Mouse (Mus musculus) T-helper 17 cell (primary cell): ENCODE data around the gene Incenp.
"Not testable (repeated sequence)": the region's sequence is repeated elsewhere in the genome, so short reads cannot be mapped to it uniquely, and the experiment has no call there.

Experiments used
- in situ Hi-C, 2 experiments: fragments of 300-600 bp; cut with MboI, MseI; formaldehyde crosslinking; loops; 1 replicate in 1 of 2; 2 replicates in 1 of 2; pipeline ENCODE4 v1.15.1; 2025; ENCODE audit warnings: high pct_unique_total_duplicates in 2 of 2

Gene Incenp

DNA sequence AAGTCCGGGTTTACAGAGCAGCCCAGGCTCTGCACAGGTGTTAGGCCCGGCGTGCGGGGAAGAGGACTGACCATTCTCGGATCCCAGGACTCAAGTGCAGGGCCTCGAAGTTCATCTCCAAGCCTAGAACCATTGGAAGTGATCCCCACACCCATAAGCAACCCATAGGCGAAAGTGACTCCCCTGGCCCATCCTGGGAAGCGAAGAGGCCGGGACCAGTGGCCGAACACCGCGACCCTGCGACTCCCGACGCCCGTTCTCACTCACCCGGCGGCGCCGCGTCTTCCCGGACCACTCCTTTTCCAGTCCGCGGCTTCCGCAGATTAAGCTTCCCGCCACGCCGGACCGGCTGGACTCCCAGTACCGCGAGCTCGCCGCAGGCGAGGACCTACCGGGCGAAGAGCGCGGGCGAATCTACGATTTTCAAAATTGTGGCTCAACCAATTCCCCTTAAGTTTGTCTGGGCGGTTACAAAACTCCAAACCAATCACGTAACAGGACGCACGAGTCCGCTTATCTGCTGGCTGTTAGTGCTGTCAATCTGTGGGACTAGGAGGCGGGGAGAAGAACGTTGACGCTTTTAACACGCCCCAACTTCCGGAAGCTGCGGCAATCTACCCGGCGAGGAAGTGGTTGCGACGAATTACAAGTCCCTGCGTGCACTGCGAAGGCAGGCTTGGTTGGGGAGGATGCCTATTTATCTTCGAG, at the start of gene Incenp:
Gene Incenp (minus strand): TSS at position 480 of the 708 bp plus-strand sequence.
- in situ Hi-C loops: loop anchor here in 1 of 2 experiments (5.0 kb wide), 1 partner anchor 308 kb away; no protein-coding TSS in a partner anchor

DNA sequence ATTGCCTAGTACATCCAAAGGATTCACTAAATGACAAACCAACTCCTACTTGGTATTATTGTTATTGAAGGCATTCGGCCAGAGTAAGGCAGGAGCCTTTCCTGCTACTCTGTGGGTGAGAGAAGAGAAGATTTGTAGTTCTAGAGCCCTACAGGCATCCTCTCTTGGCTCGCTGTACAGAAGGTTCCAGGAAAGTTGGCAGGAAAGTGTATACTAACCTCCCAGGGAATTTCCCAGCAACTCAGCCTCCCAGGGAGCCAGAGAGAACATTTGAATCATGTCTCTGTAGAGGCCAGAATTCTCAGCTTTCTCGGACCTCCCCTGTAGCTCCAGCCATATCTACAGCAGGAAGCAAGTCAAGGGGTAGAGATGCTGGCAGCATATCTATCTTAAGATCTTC, 47.6 kb upstream of the Incenp start:
- in situ Hi-C loops: no loop called here

DNA sequence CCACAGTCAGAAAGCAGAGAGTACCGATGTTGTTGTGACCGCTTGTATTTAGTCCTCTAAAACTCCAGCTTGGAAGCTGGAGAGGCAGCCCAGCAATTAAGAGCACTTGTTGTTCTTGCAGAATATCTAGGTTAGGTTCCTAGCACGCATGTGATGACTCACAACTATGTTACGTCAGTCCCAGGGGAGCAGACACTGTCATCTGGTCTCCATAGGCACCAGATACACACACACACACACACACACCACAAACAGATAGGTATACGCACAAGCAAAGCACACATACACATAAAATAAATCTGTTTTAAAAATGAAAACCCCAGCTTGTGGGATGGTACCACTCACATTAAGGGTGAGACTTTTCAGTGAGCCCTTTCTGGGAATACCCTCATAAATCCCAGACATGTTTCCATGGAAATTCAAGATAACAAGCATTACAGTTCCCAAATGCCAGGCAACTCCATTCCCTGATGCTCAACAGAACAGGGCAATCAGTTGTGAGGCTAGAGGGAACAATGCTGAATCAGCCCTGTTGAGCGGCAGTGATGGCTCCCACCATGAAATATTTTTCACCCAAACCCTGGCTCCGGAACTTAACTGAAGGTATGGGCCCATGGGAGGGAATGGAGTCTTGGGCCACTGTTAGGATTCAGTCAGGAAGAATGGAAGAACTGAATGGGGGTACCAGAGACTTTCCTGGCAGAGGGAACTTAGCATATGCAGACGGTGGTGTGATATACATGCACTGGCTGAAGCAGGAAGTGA, 46.6 kb upstream of the Incenp start:
- in situ Hi-C loops: no loop called here

DNA sequence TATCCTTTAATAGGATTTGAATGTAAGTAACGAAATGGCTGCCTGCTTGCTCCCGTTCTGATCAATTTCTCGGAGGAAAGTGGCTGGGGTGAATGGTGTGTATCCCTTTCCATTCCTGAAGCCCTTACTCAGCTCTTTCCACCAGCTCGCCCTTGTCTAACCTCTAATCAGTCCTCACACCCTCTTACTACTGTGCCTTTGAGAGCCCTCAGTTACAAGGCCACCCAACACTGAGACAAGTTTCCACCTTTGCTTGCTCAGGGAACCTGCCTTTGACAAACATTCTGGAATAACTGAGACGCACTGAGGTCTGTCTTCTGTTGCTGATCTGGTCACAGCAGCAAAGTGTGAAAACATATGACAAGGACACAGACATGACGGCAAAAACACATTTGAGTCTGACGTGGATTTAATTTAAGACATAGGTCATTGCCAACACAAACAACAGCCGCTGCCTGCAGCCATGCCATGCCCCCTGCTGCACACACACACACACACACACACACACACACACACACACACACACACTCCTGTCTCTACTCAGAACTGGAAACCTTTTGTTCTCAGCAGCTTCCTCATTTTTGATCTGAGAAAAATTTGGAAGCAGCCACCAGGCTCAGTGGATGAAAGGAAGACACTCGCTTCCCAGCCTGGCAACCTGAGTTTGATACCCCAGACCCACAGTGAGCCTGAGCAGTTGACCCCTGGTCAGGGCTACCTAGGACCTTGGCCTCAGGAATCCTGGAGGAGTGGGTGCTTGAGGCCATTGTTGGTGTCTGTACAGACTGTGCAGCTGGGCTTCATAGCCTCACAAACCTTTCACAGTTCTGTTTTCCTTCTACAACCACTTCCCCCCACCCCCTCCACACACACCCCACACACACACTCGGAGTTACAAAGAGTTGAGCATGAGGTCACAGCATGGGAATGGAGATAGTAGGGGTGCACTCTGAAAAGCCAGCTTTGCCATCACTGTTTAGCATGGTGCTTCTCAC, 43.5 kb upstream of the Incenp start:
- in situ Hi-C loops: no loop called here

DNA sequence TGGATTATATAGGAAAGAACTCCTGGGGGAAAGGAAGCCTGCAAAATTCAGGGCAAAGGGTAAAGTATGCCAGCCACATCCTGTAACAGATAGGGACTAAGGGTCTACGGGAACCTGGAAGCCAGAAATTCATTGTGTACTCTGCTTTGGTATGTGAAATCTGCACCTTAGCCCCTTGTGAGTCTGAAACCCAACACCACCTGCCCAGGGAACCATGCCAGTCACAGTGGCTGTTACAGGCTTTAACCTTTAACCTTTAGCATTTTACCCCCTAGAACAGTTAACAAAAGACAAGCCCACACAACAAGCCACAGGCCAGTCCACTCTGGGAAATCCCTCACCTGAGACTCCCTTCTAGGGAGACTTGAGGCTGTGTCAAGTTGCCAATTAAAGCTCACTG, 42.5 kb upstream of the Incenp start:
- in situ Hi-C loops: no loop called here

DNA sequence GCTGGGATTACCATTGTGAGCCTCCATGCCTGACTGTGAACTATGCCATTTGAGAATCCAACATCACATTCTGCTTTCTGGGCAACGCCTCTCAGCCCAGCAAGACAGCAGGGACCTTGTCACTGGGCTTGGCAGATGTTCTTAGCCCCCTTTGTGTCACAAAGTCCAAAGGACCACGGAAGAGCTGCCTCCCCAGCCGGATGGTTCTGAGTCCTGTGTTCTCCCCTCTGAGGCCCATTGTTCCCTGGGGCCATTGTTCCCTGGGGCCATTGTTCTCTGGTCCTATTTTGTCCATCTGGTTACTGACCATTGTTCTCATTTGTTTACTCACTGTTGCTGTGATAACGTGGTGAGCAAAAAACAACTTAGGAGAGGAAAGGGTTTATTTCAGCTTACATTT, 41.6 kb upstream of the Incenp start:
- in situ Hi-C loops: no loop called here

DNA sequence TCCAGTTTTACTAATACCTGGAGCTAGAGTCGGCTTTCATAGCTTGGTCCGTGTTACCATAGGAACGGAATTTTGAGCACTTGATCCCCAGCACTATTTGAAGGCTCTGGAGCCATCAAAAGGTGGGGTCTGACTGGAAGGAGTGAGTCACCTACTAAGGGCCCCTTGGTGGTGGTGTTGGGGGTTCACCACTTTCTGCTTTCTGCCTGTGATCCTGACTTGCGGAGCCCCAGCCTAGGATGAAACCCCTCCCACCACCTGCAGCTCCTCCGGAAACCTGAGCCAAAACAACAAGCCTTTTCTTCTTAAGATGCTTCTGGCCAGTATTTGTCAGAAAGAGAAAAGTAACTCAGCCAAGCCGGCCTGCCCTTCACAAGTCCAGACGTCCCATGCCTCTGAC, 40.5 kb upstream of the Incenp start:
- in situ Hi-C loops: no loop called here

DNA sequence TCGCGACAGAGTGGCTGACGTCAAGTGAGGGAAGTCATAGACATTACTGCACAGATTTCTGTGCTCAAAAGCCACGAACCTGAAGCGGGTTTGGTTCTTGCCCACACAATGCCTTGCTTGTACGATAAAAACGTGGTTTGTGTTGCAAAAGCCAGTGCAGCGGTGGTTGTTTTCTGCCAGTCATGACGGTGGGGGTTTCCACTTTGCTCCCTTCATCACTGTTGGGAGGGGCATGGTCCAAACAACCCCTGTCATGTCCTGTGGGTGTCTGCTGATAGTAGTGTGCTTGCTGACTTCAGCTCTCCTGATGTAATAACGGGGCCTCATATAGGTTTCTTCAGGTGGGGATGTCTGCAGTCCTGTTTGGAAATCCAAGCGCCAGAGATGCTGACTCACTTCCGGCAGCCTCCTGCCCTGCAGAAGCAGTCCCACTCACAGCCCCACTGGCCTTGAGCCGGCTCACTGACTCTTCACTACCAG, 39.5 kb upstream of the Incenp start:
- in situ Hi-C loops: no loop called here

DNA sequence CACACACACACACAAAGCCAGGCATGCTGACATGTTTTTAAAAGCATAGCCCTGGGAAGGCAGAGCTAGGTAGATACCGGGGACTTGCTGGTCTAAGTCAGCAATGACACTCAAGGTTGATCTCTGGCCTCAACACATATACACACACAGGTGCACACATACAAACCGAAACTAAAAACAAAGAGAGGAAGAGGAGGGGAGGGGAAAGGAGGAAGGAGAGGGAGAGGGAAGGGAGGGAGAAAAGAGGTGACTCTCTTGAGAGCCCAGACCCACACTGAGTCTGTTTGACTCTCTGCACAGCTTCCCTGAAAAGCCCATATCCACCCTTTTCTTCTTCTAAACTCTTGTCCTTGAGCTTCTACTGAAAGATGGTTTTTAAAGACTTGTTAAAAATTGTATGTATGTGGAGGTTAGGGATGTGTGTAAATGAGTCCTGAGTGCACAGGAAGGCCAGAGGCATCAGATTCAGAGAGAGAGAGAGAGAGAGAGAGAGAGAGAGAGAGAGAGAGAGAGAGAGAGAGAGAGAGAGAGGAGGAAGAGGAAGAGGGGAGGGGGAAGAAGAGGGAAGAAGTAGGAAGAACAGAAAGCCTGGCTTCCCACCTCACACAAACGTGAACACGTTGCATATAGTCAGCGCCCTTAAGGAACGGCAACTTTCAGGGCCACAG, 38.9 kb upstream of the Incenp start:
- in situ Hi-C loops: no loop called here

DNA sequence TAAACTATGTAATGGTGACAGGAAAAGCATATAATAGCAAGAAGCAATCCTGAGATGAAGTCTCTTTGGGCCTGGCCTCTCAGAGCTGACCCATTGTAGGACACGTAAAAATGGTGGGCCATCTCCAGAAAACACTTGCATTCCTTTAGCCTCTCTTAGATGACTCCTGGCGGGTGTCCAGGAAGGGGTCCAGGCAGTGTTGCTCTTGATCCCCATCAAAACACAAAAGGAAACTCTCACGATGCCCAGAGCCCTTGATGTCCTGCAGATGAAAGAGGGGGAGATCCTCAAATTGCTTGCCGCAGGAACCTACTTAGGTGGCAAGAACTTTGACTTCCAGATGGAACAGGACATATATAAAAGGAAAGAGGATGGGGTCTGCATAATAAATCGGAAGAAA, 38.1 kb upstream of the Incenp start:
- in situ Hi-C loops: no loop called here

DNA sequence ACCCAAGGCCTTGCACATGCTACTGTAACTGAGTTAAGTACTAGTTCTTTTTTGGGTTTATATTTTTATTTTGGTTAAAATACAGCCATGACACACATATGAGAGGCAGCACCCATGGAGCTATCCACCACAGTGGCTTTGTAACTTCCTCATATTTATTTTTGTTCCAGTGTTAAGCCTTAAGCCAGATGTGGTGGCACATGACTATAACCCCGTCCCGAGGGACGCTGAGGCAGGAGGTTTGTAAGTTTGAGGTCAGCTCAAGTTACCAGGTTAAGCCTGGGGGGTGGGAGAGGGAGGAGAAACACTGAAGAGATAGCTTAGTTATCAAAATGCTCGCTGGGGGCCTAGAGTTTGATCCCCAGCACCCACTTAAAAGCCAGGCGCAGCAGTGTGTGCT, 37.2 kb upstream of the Incenp start:
- in situ Hi-C loops: no loop called here

DNA sequence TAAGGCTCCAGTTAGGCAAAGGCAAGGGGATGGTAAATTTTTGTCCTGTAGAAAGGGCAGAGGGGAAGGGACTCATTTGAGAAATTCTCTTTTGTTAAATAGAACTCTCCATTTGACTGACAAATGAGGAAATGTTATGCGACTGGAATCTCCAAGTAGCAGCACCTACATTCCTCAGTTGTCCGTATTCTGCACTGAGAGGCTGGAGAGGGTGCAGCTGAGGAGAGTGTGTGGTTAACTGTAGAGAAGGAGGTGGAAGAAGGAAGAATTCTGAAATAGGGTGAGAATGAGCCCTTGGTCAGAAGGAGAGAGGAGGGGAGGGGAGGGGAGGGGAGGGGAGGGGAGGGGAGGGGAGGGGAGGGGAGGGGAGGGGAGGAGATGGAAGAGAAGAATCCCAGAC, 34.6 kb upstream of the Incenp start:
- in situ Hi-C loops: no loop called here

DNA sequence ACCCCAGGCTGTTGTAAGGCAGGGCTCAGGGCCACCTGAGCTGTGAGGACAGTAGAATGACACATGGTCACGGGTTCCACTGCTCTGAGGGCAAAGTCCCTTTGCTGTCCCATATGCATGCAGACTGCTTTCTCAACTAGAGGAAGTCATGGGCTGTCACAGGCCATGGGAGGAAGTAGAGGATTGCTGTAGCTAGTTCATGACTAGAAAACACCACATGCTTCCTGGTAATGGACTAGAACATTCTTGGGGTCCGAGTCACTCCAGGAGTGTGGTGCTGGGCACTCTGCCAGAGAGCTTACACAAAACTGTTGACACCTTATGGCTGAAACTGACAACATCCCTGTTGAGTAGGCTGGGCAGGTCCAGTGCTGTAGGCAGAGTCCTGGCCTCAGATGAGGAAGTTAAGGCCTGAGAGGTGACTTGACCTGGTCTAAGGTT, 31.8 kb upstream of the Incenp start:
- in situ Hi-C loops: not testable (repeated sequence)

DNA sequence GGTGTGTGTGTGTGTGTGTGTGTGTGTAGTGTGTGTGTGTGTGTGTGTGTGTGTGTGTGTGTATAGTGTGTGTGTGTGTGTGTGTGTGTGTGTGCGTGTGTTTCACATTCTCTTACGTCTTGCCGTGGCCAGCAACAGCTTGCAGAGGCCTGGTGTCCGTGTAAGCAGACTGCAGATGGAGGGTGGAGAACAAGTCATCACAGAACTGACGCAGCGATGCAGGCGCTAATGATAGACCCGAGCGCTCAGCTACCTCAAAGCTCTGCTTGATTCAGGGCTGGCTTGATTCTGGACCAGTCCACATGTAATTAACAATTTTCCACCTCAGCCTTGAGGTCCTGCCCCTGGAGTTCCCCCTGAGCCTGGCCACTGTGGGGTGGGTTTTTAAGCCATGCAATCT, 28.7 kb upstream of the Incenp start:
- in situ Hi-C loops: no loop called here

DNA sequence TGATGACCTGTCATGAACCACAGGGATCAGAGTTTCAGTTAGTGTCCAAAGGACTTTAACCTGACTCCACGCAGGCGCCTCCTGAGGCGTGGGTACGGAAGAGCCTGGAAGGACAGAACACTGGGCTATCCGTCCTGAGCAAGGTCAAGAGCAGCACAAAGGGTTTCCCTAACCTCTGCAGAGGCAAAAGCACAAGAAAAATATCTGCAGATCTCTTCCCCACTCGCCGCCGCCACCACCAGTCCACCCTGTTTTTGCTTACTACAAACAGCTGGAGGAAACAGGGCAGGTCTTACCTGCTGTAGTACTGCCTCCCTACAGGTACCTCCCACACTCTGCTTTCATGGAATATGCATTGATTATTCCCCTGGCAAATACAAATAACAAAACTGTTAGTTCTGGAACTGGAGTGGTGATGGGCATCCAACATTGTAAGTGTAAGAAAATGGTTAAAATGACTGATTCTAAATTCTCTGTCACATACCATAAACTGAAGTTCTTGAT, 25.5 kb upstream of the Incenp start:
- in situ Hi-C loops: no loop called here

DNA sequence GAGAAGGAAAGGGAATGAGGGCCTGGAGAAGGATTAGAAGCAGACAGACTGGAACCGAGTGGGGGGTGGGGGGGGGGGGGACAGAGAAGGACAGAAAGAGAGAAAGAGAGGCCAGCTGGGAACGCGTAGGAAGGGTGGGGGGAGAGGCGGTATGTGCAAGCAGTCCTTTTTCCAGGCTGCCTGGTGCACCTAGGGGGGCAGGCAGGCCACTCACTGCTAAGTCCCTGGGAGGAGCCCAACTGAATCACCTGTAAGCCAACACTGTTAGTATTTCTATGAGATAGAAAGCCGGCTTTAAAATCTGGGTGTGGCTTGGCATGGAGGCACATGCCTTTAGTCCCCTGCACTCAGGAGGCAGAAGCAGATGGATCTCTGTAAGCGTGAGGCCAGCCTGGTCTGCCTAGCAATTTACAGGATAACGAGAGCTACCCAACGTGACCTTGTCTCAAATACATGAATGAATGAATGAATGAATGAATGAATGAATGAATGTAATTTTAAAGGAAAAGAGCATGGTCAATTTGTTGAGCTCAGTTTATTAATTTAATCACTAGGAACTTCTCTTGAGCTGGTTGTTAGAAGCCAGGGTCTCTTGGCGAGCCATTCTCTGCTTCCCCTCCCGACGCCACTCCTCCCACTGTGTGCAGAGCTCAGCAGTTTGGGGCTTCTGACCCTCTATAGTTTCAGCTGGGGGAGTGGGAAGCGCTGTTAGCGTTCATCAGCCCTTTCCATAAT, 24.9 kb upstream of the Incenp start:
- in situ Hi-C loops: no loop called here

DNA sequence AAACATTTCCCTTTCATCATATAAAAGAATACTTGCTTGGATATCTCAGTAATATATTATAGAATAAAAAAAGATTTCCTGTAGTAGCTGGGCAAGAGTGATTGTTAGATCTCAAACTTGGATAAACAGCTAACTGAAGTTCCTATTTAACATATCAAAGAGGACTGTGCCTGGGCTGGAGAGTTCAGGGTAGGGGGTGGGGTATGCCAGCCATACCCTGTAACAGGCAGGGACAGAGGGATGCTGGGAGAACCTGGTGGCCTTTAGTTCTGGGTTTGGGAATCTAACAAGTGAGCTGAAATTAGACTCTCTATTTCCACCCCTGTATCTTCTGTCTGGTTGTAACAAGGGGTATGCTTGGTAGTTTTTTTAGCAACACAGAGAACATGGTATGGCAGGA, 23.7 kb upstream of the Incenp start:
- in situ Hi-C loops: no loop called here

DNA sequence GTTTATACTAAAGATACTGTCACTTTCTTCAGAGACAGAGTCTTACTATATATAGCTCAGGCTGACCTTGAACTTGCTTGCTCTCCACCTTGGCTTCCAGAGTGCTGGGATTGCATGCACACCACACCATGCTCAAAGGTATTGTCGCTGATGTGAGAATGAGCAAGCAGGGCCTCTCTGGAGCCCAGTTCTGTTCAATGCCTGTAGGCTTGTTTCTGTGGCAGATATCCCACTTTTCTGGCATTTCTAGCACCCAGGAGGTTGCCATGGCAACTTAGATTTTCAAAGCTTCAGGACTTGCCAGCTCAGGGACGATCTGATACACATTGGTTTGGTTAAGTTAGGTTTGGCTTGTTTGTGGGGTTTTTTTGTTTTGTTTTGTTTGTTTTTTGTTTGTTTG, 22.9 kb upstream of the Incenp start:
- in situ Hi-C loops: no loop called here

DNA sequence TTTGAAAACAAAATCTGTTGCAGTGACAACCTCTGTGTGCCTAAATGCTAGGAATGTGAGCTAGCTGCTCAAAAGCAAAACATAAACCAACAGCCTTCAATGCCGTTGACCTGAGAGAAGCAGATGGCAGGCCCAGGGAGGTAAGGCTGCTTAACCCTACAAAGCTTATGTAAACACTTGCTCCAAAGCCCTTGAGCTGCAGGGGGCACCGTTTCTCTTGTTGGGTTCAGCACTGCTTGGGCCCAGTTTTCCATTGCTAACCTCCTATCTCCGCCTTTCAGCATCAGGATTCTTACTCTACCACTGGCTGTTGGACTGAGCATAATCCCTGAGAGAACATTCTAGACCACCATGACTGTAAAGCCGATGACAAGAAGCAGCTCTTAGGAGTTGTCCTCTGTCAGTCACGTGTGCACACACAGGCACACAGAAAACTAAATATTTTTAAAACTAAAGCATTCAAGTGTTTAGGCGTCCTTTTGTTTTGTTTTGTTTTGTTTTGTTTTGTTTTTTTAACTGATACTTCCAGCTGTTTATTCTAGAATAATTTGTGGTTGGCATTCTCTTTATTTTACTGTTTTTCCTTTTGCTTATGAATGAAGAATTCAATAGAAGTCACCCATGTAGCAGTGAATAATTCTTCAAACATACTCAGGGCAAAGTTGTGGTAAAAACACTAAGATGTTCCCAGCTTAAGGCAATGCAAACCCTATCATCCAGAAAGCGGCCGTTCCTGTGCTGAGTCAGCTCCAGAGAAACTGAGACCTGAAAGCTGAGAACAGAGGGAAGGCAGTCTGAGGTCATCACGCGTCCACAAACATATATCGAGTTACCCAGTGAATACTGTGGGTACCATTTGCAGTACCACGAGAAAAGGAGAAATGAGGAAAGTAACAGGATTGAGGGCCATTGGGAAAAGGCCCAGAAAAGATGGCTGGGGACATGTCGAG, 21.8 kb upstream of the Incenp start:
- in situ Hi-C loops: no loop called here
